Mouse (Mus musculus) gastrocnemius, adult 8-10 months (tissue): ENCODE data around the gene Scn11a. TPM values are rescaled to one million over a fixed set of nuclear protein-coding genes. Genes with fewer than 3 reads are reported as not detected.

Experiments used
- total RNA-seq, 4 experiments: library from RNA; stranded (reverse); gene quantifications; 2 replicates each; pipeline ENCODE4 v1.2.4; 2022

Scn11a gene
- total RNA-seq, 4 experiments from 2014 or later, result 0.05 TPM; not detected in 2

Other genes starting within 250 kb of the Scn11a start
- gene Scn5a, start 246.4 kb downstream of the Scn11a start, total RNA-seq, result under 1 TPM; 0.05 to 0.17 (median 0.15) TPM
- gene Scn10a, start 106.1 kb downstream of the Scn11a start, total RNA-seq, result not detected
- gene Wdr48, start 69.4 kb upstream of the Scn11a start, total RNA-seq, result 10 to 100 TPM in 2 of 4 experiments, 1 to 10 TPM in 2; 9.1 to 10.6 (median 9.8) TPM
- 10 to 100 TPM; 21.7 to 25.8 (median 24.7) TPM for gene Gorasp1, start 112.1 kb upstream of the Scn11a start, total RNA-seq
- gene Ttc21a, start 112.2 kb upstream of the Scn11a start, total RNA-seq, result not detected
- 10 to 100 TPM in 1 of 4 experiments, 1 to 10 TPM in 3; 3.6 to 10.2 (median 5.9) TPM for gene Csrnp1, start 159.2 kb upstream of the Scn11a start, total RNA-seq
- 100 to 1,000 TPM in 2 of 4 experiments, 10 to 100 TPM in 2; 68.7 to 171 (median 104) TPM for gene Xirp1, start 198.1 kb upstream of the Scn11a start, total RNA-seq
- gene Cx3cr1, start 244.4 kb upstream of the Scn11a start, total RNA-seq, result under 1 TPM in 2 of 4 experiments, not detected in 2; 0.11 to 0.24 TPM